Mouse (Mus musculus): ENCODE data around the gene Slc25a28. TPM values are rescaled to one million over a fixed set of nuclear protein-coding genes. Genes with fewer than 3 reads are reported as not detected.

The Slc25a28 gene
- polyA plus RNA-seq (2015; fragmentation: Nextera tagmentation; extraction: Ambion mirVana) = 12.2 and 14.2 TPM in 2 replicates

DNA sequence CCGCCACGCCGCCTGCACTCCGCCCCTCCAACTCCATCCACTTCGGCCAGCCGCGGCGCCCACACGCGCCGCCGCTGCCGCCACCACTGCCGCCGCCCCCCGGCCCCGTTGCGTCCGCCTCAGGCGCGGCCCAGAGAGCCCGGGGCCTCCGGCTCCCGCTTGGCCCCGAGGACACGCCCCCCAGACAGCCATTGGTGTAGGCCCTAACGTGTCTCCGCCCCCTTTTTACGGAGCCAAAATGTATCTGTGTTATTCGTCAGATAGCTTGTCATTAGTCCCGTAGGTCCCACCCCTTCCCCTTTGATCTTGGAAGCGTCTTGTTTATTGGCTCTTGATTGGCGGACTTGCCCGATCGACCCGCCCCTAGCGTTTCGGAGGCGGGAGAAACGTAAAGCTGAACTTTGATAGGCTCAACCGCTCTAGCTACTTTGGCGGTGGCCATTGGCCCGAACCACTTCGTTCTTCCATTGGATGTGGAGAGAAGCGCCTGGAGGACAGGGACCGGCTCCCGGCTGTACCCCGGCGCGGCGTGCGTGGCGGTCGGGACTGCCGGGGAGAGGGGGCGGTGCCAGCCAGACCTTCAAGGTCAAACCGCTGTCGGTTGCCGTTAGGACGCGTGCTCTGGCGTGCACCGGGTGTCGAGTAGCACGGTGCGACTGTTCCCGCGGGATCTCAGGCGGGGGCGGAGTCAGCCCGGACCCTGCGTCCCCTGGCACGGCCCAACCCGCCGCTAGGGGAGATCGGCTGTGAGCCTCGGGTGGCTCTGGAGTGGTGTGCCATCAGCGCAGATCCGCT lies at the start of gene Slc25a28:
Gene Slc25a28, minus strand, starts transcription at position 152 of the 795 bp plus-strand sequence.
- H3K4me1 ChIP-seq = peaks cover 32% of the 10 kb centered on the region
- H3K9ac ChIP-seq = peak within 1 kb of the TSS; percentile 92
- peak within 1 kb of the TSS; percentile 85 for H3K4me2 ChIP-seq (replicated peaks)
- H3K27me3 ChIP-seq = peaks cover 10% of the 10 kb centered on the region; the same call in 1 of the 2 replicates
- H3K36me3 ChIP-seq = no peaks in the 10 kb centered on the region
- peak; percentile 97 for ATAC-seq (ENCODE audit: low FRiP score, low read depth)
- peak within 1 kb of the TSS; percentile 83 for H3K4me3 ChIP-seq
- peak within 1 kb of the TSS; percentile 89 for H3K27ac ChIP-seq
- H3K9me3 ChIP-seq = no peaks in the 10 kb centered on the region
- WGBS = under 1% methylated on average over 69 of the region's 79 CpGs

GRCm38 (mm10) chr19:43724194-43724593 lies 49.5 kb upstream of the Slc25a28 start:
- no peak overlapping the region for H3K4me3 ChIP-seq
- no peaks in the 10 kb centered on the region for H3K4me1 ChIP-seq
- H3K4me2 ChIP-seq (replicated peaks) = no peak overlapping the region
- WGBS = 92% methylated on average over 20 of the region's 20 CpGs
- no peaks in the 10 kb centered on the region for H3K27me3 ChIP-seq
- H3K9me3 ChIP-seq = no peaks in the 10 kb centered on the region
- H3K36me3 ChIP-seq = peaks cover 80% of the 10 kb centered on the region
- H3K9ac ChIP-seq = no peak overlapping the region
- ATAC-seq (ENCODE audit: low FRiP score, low read depth) = no peak
- H3K27ac ChIP-seq = no peak overlapping the region

- no peak for ATAC-seq (ENCODE audit: low FRiP score, low read depth)
- Histone ChIP-seq H3K27me3 (no peaks in the 10 kb centered on the region), H3K4me3 (no peak overlapping the region), H3K4me1 (no peaks in the 10 kb centered on the region), H3K9me3 (no peaks in the 10 kb centered on the region), H3K4me2 (replicated peaks) (no peak overlapping the region), H3K27ac (no peak overlapping the region), H3K9ac (no peak overlapping the region), H3K36me3 (peaks cover 82% of the 10 kb centered on the region)
- 85% methylated on average over 10 of the region's 10 CpGs for WGBS
These were observed 48.8 kb upstream of the Slc25a28 start for GRCm38 (mm10) chr19:43723501-43723900.

- Histone ChIP-seq H3K36me3 (peaks cover 82% of the 10 kb centered on the region), H3K27ac (no peak overlapping the region), H3K4me1 (no peaks in the 10 kb centered on the region), H3K4me3 (no peak overlapping the region), H3K27me3 (no peaks in the 10 kb centered on the region), H3K4me2 (replicated peaks) (no peak overlapping the region), H3K9me3 (no peaks in the 10 kb centered on the region), H3K9ac (no peak overlapping the region)
- ATAC-seq (ENCODE audit: low FRiP score, low read depth) = no peak
- 74% methylated on average over 8 of the region's 8 CpGs for WGBS
These were observed 48.2 kb upstream of the Slc25a28 start for GRCm38 (mm10) chr19:43722891-43723290.

DNA sequence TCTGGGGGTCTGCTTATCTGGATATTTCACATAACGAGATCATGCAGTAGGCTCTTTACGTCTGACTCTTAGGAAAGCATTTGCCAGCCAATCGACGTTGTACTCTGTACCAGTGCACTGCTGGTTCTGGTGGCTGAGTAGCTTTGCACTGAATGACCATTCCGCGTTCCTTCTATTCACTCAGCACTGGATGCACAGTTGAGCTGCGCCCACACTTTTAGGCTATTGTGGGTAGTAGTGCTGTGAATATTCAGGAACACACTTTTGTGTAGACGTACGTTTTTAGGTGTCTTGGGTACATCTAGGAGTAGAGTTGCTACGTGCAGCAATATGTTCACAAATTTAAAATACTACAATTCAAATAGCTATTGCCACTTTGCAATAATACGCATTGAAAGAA lies 45.4 kb upstream of the Slc25a28 start:
- 93% methylated on average over 11 of the region's 11 CpGs for WGBS
- no peak for ATAC-seq (ENCODE audit: low FRiP score, low read depth)
- Histone ChIP-seq H3K9me3 (no peaks in the 10 kb centered on the region), H3K4me3 (no peak overlapping the region), H3K9ac (no peak overlapping the region), H3K4me1 (no peaks in the 10 kb centered on the region), H3K36me3 (peaks cover 68% of the 10 kb centered on the region), H3K27ac (no peak overlapping the region), H3K4me2 (replicated peaks) (no peak overlapping the region), H3K27me3 (no peaks in the 10 kb centered on the region)

DNA sequence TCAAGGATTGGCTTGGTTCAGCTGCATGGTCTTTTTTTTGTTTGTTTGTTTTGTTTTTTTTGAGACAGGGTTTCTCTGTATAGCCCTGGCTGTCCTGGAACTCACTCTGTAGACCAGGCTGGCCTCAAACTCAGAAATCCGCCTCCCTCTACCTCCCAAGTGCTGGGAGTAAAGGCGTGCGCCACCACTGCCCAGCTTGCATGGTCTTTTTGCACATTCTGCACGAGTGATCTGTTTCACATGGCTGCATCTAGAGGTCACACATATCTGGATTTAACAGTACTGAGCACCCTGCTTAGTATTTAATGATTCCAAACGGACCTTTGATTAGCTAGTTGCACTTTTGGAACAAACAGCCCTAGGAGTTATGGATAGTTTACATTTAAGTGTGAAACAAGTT lies 37.3 kb upstream of the Slc25a28 start:
- no peak overlapping the region for H3K4me3 ChIP-seq
- no peak overlapping the region for H3K9ac ChIP-seq
- H3K27ac ChIP-seq = no peak overlapping the region
- WGBS = 81% methylated on average over 5 of the region's 5 CpGs
- no peaks in the 10 kb centered on the region for H3K27me3 ChIP-seq
- ATAC-seq (ENCODE audit: low FRiP score, low read depth) = no peak
- no peaks in the 10 kb centered on the region for H3K9me3 ChIP-seq
- H3K4me1 ChIP-seq = no peaks in the 10 kb centered on the region
- no peak overlapping the region for H3K4me2 ChIP-seq (replicated peaks)
- H3K36me3 ChIP-seq = peaks cover 50% of the 10 kb centered on the region

GRCm38 (mm10) chr19:43711159-43711916 lies 36.7 kb upstream of the Slc25a28 start:
- Histone ChIP-seq H3K4me3 (no peak overlapping the region), H3K4me1 (no peaks in the 10 kb centered on the region), H3K9ac (no peak overlapping the region), H3K36me3 (peaks cover 55% of the 10 kb centered on the region), H3K4me2 (replicated peaks) (no peak overlapping the region), H3K9me3 (no peaks in the 10 kb centered on the region), H3K27me3 (no peaks in the 10 kb centered on the region), H3K27ac (no peak overlapping the region)
- ATAC-seq (ENCODE audit: low FRiP score, low read depth) = no peak
- 67% methylated on average over 19 of the region's 22 CpGs for WGBS

- H3K4me2 ChIP-seq (replicated peaks) = no peak overlapping the region
- no peaks in the 10 kb centered on the region for H3K9me3 ChIP-seq
- H3K4me1 ChIP-seq = no peaks in the 10 kb centered on the region
- peaks cover 61% of the 10 kb centered on the region for H3K36me3 ChIP-seq
- no peak overlapping the region for H3K27ac ChIP-seq
- H3K9ac ChIP-seq = no peak overlapping the region
- H3K27me3 ChIP-seq = no peaks in the 10 kb centered on the region
- 87% methylated on average over 8 of the region's 8 CpGs for WGBS
- H3K4me3 ChIP-seq = no peak overlapping the region
- ATAC-seq (ENCODE audit: low FRiP score, low read depth) = no peak
These were observed 34.6 kb upstream of the Slc25a28 start for GRCm38 (mm10) chr19:43709317-43709716.

GRCm38 (mm10) chr19:43708206-43708605 lies 33.5 kb upstream of the Slc25a28 start:
- no peak overlapping the region for H3K4me3 ChIP-seq
- WGBS = 65% methylated on average over 7 of the region's 7 CpGs
- H3K27ac ChIP-seq = no peak overlapping the region
- ATAC-seq (ENCODE audit: low FRiP score, low read depth) = no peak
- no peaks in the 10 kb centered on the region for H3K27me3 ChIP-seq
- H3K4me2 ChIP-seq (replicated peaks) = no peak overlapping the region
- H3K9me3 ChIP-seq = no peaks in the 10 kb centered on the region
- H3K4me1 ChIP-seq = no peaks in the 10 kb centered on the region
- no peak overlapping the region for H3K9ac ChIP-seq
- peaks cover 61% of the 10 kb centered on the region for H3K36me3 ChIP-seq

GRCm38 (mm10) chr19:43704787-43705497 lies 30.3 kb upstream of the Slc25a28 start:
- H3K27ac ChIP-seq = no peak overlapping the region
- no peak overlapping the region for H3K4me3 ChIP-seq
- 91% methylated on average over 17 of the region's 17 CpGs for WGBS
- ATAC-seq (ENCODE audit: low FRiP score, low read depth) = no peak
- H3K4me1 ChIP-seq = no peaks in the 10 kb centered on the region
- no peak overlapping the region for H3K9ac ChIP-seq
- no peaks in the 10 kb centered on the region for H3K27me3 ChIP-seq
- H3K9me3 ChIP-seq = 0 out of 2 replicates have a peak, but pooled peaks cover 3% of the 10 kb centered on the region
- peaks cover 71% of the 10 kb centered on the region for H3K36me3 ChIP-seq
- H3K4me2 ChIP-seq (replicated peaks) = no peak overlapping the region

- Histone ChIP-seq H3K27me3 (no peaks in the 10 kb centered on the region), H3K9me3 (0 out of 2 replicates have a peak, but pooled peaks cover 3% of the 10 kb centered on the region), H3K36me3 (peaks cover 73% of the 10 kb centered on the region), H3K4me1 (no peaks in the 10 kb centered on the region), H3K4me3 (no peak overlapping the region), H3K27ac (no peak overlapping the region), H3K4me2 (replicated peaks) (no peak overlapping the region), H3K9ac (no peak overlapping the region)
- WGBS = 87% methylated on average over 11 of the region's 11 CpGs
- ATAC-seq (ENCODE audit: low FRiP score, low read depth) = no peak
These were observed 29.5 kb upstream of the Slc25a28 start for GRCm38 (mm10) chr19:43704211-43704610.

DNA sequence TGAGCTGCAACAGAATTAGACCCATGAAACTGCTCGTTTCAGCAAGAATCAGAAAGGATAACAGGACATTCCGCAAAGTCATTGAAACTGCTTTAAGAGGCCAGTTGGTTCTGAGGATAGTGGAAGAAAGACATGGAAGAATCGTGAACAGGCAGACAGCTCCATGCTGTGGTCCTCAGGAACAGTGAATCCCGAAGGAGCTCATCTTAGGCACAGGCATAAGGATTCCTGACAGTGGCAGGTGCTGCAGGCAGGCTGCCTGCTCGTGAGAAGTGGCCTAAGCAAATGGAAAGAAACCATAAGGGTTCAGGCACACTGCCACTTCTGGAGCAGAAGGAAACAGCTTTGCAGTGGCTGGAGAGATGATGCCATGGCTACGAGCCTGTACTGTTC lies 25.1 kb upstream of the Slc25a28 start:
- ATAC-seq (ENCODE audit: low FRiP score, low read depth) = no peak
- Histone ChIP-seq H3K27me3 (no peaks in the 10 kb centered on the region), H3K4me1 (no peaks in the 10 kb centered on the region), H3K4me2 (replicated peaks) (no peak overlapping the region), H3K9me3 (0 out of 2 replicates have a peak, but pooled peaks cover 3% of the 10 kb centered on the region), H3K9ac (no peak overlapping the region), H3K36me3 (peaks cover 51% of the 10 kb centered on the region), H3K4me3 (no peak overlapping the region), H3K27ac (no peak overlapping the region)
- WGBS = 83% methylated on average over 6 of the region's 6 CpGs
